Mouse (Mus musculus): ENCODE measurements around the gene Atad1.
A peak's percentile ranks its signal among the peaks of the same experiment; 100 is the strongest.
"Not testable (repeated sequence)": the region's sequence is repeated elsewhere in the genome, so short reads cannot be mapped to it uniquely, and the experiment has no call there.

Gene Atad1

GRCm38 (mm10) chr19:32739686-32740085, at the start of gene Atad1:
Gene Atad1 (minus strand): TSS chr19:32739786.
- no peak for DNase-seq (ENCODE audit: low read depth in 1 of 2, low spot score in 2 of 2)

- not testable (repeated sequence) for DNase-seq (ENCODE audit: low read depth in 1 of 2, low spot score in 2 of 2)
These were observed 48.4 kb upstream of the Atad1 start for GRCm38 (mm10) chr19:32788016-32788415.

DNA sequence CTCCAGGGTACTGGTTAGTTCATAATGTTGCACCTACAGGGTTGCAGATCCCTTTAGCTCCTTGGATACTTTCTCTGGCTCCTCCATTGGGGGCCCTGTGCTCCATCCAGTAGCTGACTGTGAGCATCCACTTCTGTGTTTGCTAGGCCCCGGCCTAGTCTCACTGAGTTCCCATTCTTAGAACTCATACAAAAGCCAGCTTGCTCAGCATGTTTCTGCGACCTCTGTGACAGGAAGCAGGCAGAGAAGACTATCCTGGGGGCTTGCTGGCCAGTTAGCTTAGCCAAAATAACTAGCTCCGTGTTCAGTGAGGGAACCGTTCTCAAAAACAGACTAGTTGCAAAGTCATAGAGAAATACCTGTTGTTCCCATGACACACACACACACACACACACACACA, 47.8 kb upstream of the Atad1 start:
- not testable (repeated sequence) for DNase-seq (ENCODE audit: low read depth in 1 of 2, low spot score in 2 of 2)

- no peak for DNase-seq (ENCODE audit: low read depth in 1 of 2, low spot score in 2 of 2)
These were observed 41.9 kb upstream of the Atad1 start for GRCm38 (mm10) chr19:32781305-32782071.

- no peak for DNase-seq (ENCODE audit: low read depth in 1 of 2, low spot score in 2 of 2)
These were observed 39.5 kb upstream of the Atad1 start for GRCm38 (mm10) chr19:32779131-32779530.

GRCm38 (mm10) chr19:32778411-32778810, 38.8 kb upstream of the Atad1 start:
- no peak for DNase-seq (ENCODE audit: low read depth in 1 of 2, low spot score in 2 of 2)

GRCm38 (mm10) chr19:32762493-32762892, 22.9 kb upstream of the Atad1 start:
- DNase-seq (ENCODE audit: low read depth in 1 of 2, low spot score in 2 of 2), result no peak

GRCm38 (mm10) chr19:32761162-32761561, 21.6 kb upstream of the Atad1 start:
- DNase-seq (ENCODE audit: low read depth in 1 of 2, low spot score in 2 of 2), result no peak

DNA sequence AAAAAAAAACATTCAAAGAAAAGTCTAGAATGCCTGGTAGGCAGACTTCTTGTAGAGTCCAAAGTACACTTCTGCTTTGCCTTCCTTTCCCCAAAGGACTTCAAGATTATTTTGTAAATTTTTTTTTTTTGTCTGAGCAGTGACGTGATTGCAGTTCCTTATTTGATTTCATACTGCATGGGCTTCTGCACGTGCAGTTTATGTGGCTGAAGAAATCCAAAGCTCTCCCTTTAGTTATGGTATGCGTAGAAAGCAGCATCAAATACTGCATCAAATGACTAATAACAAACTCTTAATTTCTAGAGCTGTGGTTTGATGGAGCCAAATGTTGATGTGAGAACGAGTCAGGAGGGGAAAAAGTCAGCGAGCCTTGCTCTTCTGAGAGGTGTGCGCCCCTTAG, 20.9 kb upstream of the Atad1 start:
- DNase-seq (ENCODE audit: low read depth in 1 of 2, low spot score in 2 of 2), result no peak

- no peak for DNase-seq (ENCODE audit: low read depth in 1 of 2, low spot score in 2 of 2)
These were observed 19.9 kb upstream of the Atad1 start for GRCm38 (mm10) chr19:32759357-32760024.

DNA sequence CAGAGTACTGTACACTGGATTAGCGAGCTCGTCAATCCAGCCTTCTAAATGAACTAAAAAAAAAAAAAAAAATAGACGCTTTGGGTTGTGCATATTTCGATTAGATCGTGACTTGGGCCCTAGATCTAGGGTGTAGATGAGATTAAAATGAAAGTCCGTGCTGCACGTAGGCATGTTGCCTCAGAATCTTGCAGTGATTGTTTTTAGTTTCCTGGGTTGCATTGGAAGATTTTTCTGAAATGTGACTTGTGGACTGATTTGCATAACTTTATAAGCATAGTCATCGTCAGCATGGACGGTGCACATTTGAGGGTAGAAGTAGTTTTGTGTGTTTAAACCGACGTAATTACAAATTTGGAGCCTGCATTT, 19.2 kb upstream of the Atad1 start:
- no peak for DNase-seq (ENCODE audit: low read depth in 1 of 2, low spot score in 2 of 2)

- peak in 1 of 2 experiments; percentile 16 for DNase-seq (ENCODE audit: low read depth in 1 of 2, low spot score in 2 of 2)
These were observed 18.5 kb upstream of the Atad1 start for GRCm38 (mm10) chr19:32757831-32758792.

DNA sequence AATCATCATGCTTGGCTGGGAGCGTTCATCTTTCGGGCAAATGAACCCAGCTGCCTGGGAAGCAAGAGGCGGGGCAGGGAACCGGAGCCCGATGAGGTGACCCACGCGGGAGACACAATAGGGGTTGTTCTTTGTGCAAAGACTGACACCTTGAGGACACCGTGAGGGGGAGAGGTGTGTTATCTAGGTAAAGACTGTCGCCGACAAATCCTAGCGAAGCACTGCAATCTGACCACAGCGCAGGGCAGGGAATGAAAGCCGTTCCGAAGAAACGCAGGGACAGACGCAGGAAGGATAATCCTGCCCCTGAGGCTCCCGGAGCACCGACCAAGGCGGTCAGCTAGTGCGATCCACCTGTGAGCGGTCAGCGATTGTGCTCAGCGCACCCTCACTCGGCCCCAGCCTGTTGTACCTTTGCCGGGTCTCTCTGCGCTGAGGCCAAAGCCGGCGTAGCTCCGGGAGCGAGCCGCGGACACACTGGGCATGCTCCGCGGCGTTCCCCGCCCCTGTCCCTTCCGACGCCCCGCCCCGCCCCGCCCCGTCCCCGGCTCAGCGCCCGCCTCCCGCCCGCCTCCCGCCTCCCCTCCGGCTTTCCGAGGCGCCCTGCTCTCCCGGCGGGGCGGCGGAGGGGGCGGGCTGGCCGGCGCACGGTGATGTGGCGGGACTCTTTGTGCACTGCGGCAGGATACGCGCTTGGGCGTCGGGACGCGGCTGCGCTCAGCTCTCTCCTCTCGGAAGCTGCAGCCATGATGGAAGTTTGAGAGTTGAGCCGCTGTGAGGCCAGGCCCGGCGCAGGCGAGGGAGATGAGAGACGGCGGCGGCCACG, 17.5 kb upstream of the Atad1 start, which contains the start of gene Pten:
Gene Pten (plus strand): TSS at position 598 of the 826 bp plus-strand sequence.
- DNase-seq (ENCODE audit: low read depth in 1 of 2, low spot score in 2 of 2), result peak; percentile 85 to 95

- DNase-seq (ENCODE audit: low read depth in 1 of 2, low spot score in 2 of 2), result no peak
These were observed 17.0 kb upstream of the Atad1 start for GRCm38 (mm10) chr19:32756636-32756899.

- DNase-seq (ENCODE audit: low read depth in 1 of 2, low spot score in 2 of 2), result peak; percentile 78 to 92
These were observed 16.4 kb upstream of the Atad1 start for GRCm38 (mm10) chr19:32755792-32756635.

GRCm38 (mm10) chr19:32755104-32755791, 15.7 kb upstream of the Atad1 start:
- no peak for DNase-seq (ENCODE audit: low read depth in 1 of 2, low spot score in 2 of 2)

DNA sequence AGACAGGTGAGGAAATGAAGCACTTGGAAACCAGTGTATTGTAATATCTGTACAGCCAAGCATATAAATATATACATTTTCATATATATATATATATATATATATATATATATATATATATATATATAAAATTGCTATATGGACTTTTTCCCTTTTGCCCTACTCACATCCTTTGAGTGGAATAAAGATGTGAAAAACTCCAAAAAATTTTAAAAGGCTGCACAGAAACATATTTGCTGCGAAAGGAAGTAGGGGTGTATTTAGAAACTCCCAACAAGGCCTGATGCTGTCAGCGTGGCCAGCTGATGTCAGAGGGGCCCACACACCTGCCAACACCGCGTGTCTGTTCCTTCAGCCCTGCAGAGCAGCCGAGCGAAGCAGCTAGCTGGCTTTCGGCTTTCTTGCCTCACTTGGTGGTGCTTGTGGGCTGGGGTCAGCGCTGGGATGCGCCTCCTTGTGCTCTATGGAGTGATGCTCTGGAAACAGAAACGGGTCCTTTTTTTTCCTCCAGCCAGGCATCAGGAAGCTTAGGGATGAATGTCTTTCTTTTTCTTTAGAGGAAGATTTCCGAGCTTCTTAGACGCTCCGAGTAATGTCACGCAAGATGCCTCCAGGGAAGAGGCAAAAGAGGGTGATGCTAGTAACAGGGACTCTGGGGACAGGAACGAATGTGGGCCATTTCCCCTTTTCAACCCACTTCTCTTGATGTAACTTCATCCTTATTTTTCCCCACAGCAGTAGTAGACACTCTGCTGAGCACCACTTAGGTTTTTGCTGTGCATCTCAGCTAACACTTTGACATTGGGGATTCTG, 14.8 kb upstream of the Atad1 start:
- peak in 1 of 2 experiments; percentile 14 for DNase-seq (ENCODE audit: low read depth in 1 of 2, low spot score in 2 of 2)

GRCm38 (mm10) chr19:32753386-32753785, 13.8 kb upstream of the Atad1 start:
- DNase-seq (ENCODE audit: low read depth in 1 of 2, low spot score in 2 of 2), result no peak
